Mouse (Mus musculus): Measurements from ENCODE around the gene Gnaz. TPM values are rescaled to one million over a fixed set of nuclear protein-coding genes. Genes with fewer than 3 reads are reported as not detected.

The Gnaz gene
- total and polyA plus RNA-seq, 3 experiments, result 0.02 to 0.11 TPM; not detected in 1

DNA sequence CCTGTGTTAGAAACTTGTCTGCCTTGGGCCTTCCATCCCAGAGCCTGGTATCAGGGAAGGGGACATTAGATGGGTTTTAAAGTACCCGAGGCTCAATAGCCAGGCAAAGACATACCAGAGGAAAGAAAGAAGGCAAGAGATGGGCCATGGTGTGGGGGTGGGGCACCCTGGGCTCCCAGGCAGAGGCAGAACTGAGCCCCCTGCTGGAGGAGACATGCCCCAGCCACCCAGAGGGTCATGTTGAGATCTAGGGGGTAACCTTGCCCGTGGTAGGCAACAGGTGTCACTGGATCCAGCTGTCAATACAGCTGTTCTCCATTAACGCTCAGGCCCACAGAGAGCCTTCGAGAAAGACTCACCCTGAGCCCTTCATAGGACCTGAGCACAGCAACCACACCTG lies 22.8 kb downstream of the Gnaz start:
- no peak for ATAC-seq (ENCODE audit: extremely low read depth, insufficient number of reproducible peaks, low FRiP score, poor library complexity, severe bottlenecking)
- TF ChIP-seq GATA1 (IDR thresholded peaks at IDR 0.05; ENCODE audit: borderline replicate concordance, low read length) (no peak), GATA2 (IDR thresholded peaks at IDR 0.05; ENCODE audit: borderline replicate concordance, low read depth, low read length) (no peak), POLR2AphosphoS5 (IDR thresholded peaks at IDR 0.05; ENCODE audit: insufficient replicate concordance, low read depth, low read length) (no peak)
- H3K27me3 ChIP-seq (ENCODE audit: insufficient read depth, low read length), result no peaks in the 10 kb centered on the region
- H3K36me3 ChIP-seq (replicated peaks), result no peaks in the 10 kb centered on the region
- H3K4me3 ChIP-seq (ENCODE audit: low read depth, low read length), result no peak overlapping the region
- peaks cover 96% of the 10 kb centered on the region for H3K9me3 ChIP-seq (replicated peaks)
- no peak for DNase-seq (ENCODE audit: low spot score)
- H3K4me1 ChIP-seq (ENCODE audit: insufficient read depth, low read depth, low read length), result no peaks in the 10 kb centered on the region

DNA sequence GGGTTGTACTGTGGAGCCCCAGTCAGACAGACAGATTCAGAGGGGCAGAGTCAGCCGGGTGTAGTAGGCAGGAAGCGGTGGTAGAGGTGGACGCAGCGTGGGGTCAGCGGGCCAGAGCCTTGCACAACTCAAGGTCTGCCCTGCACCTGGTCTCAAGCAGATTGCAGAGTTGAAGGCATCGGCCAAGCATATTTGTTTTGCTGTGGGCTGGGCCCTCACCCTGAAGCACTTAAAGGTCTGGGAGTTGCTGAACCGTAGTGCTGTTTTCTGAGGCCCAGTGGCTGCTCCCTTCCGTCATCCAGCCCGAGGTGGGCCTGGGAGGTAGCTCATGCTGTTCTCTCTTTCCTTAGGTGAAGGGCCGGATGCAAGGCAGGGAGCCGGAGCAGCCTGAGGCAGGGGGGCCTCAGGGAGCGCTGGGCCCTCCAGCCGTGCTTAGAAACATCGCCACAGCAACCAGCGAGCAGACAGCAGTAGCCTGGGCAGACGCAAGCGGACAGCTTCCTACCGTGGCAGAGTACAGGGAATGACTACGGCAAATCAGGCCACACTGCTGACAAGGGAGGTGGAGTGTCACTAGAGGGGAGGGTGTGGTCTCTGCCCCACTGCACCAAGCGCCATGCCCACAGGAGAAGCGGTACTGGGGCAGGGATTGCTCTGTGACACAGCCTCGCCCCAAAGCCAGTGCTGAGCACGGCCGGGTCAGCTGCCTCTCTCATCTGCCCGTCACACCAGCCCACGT lies 23.8 kb downstream of the Gnaz start:
- no peaks in the 10 kb centered on the region for H3K36me3 ChIP-seq (replicated peaks)
- peaks cover 98% of the 10 kb centered on the region for H3K9me3 ChIP-seq (replicated peaks)
- no peak for ATAC-seq (ENCODE audit: extremely low read depth, insufficient number of reproducible peaks, low FRiP score, poor library complexity, severe bottlenecking)
- no peak for TF ChIP-seq POLR2AphosphoS5 (IDR thresholded peaks at IDR 0.05; ENCODE audit: insufficient replicate concordance, low read depth, low read length)
- peak overlapping the region; percentile 13; the same call in 1 of the 2 replicates for H3K4me3 ChIP-seq (ENCODE audit: low read depth, low read length)
- no peaks in the 10 kb centered on the region for H3K4me1 ChIP-seq (ENCODE audit: insufficient read depth, low read depth, low read length)
- DNase-seq (ENCODE audit: low spot score), result no peak
- H3K27me3 ChIP-seq (ENCODE audit: insufficient read depth, low read length), result no peaks in the 10 kb centered on the region

DNA sequence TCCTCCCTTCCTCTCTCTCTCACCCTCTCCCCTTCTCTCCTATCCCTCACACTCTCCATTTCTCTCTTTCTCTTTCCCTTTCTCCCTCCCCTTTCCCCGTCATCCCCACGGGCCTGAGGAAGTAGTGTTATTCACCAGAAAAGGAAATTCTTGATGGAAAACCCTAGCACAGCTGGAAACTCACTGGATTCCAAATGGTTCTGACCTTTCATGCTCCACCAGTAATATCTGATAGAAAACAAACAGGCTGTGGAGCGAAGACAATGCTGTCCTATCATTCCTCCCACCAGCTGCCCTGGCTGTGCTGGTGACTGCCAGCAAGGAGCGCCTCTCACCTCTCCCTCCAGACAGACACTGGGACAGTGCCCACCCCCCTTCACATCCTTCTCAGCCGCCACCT lies 27.9 kb downstream of the Gnaz start:
- no peak for DNase-seq (ENCODE audit: low spot score)
- Histone ChIP-seq H3K4me1 (ENCODE audit: insufficient read depth, low read depth, low read length) (no peaks in the 10 kb centered on the region), H3K36me3 (replicated peaks) (no peaks in the 10 kb centered on the region), H3K27me3 (ENCODE audit: insufficient read depth, low read length) (no peaks in the 10 kb centered on the region), H3K4me3 (ENCODE audit: low read depth, low read length) (no peak overlapping the region), H3K9me3 (replicated peaks) (peaks cover 99% of the 10 kb centered on the region)
- ATAC-seq (ENCODE audit: extremely low read depth, insufficient number of reproducible peaks, low FRiP score, poor library complexity, severe bottlenecking), result no peak
- TF ChIP-seq POLR2AphosphoS5 (IDR thresholded peaks at IDR 0.05; ENCODE audit: insufficient replicate concordance, low read depth, low read length), result no peak
- TF ChIP-seq GATA1 (IDR thresholded peaks at IDR 0.05; ENCODE audit: borderline replicate concordance, low read length), result no peak
- TF ChIP-seq TAL1 (conservative IDR thresholded peaks at IDR 0.05; ENCODE audit: low read depth, low read length), result no peak
- TF ChIP-seq CTCF (IDR thresholded peaks at IDR 0.05; ENCODE audit: low read depth, low read length), result no peak
- TF ChIP-seq GATA2 (IDR thresholded peaks at IDR 0.05; ENCODE audit: borderline replicate concordance, low read depth, low read length), result no peak

DNA sequence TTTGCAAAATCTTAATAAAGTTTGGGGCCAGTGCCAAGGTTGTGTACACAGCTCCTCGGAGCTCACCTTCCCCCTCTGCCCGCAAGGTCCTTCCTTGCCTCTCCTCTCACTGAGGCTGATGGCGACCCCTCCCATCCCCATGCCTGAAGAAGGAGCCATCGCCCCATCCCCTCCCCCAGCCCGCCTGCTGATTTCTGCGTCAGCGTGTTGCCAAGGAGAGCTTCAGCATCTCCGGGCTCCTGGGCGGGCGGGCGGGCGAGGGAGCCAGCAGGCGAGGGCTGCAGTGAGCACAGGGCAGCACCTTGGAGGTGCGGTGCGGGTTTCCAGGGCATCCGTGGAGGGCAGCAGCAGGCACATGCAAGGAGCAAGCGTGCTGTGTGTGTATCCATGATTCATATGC lies 28.4 kb downstream of the Gnaz start:
- ATAC-seq (ENCODE audit: extremely low read depth, insufficient number of reproducible peaks, low FRiP score, poor library complexity, severe bottlenecking) (no peak), DNase-seq (ENCODE audit: low spot score) (no peak)
- TF ChIP-seq TAL1 (conservative IDR thresholded peaks at IDR 0.05; ENCODE audit: low read depth, low read length), result no peak
- TF ChIP-seq GATA1 (IDR thresholded peaks at IDR 0.05; ENCODE audit: borderline replicate concordance, low read length), result no peak
- no peak for TF ChIP-seq CTCF (IDR thresholded peaks at IDR 0.05; ENCODE audit: low read depth, low read length)
- no peak for TF ChIP-seq GATA2 (IDR thresholded peaks at IDR 0.05; ENCODE audit: borderline replicate concordance, low read depth, low read length)
- no peak for TF ChIP-seq POLR2AphosphoS5 (IDR thresholded peaks at IDR 0.05; ENCODE audit: insufficient replicate concordance, low read depth, low read length)
- Histone ChIP-seq H3K4me3 (ENCODE audit: low read depth, low read length) (no peak overlapping the region; the same call in 1 of the 2 replicates), H3K4me1 (ENCODE audit: insufficient read depth, low read depth, low read length) (no peaks in the 10 kb centered on the region), H3K9me3 (replicated peaks) (peaks cover 99% of the 10 kb centered on the region), H3K27me3 (ENCODE audit: insufficient read depth, low read length) (no peaks in the 10 kb centered on the region), H3K36me3 (replicated peaks) (no peaks in the 10 kb centered on the region)

DNA sequence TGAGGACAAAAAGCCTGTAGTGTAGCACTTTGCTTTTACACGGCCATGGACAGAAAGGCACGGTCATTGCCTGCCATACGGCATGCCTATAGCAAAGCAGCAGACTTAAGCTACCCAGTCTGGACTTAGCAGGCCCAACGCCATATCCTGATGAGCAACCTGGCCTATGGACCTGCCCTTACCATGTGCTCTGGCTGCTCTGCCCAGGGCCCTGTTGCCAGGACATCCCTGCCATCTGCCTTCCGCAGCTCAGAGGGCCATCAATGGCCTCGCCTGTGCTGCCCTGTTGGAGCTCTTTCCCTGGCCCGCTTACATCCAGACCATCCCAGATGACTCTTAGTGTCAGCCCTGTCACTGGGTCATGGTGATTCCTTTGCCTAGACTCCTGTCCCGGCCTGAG lies 34.4 kb downstream of the Gnaz start:
- H3K27me3 ChIP-seq (ENCODE audit: insufficient read depth, low read length), result no peaks in the 10 kb centered on the region; the same call in 1 of the 2 replicates
- no peaks in the 10 kb centered on the region for H3K36me3 ChIP-seq (replicated peaks)
- H3K9me3 ChIP-seq (replicated peaks), result peaks cover 97% of the 10 kb centered on the region
- ATAC-seq (ENCODE audit: extremely low read depth, insufficient number of reproducible peaks, low FRiP score, poor library complexity, severe bottlenecking) (no peak), DNase-seq (ENCODE audit: low spot score) (no peak)
- no peak overlapping the region for H3K4me3 ChIP-seq (ENCODE audit: low read depth, low read length)
- no peak for TF ChIP-seq CTCF (IDR thresholded peaks at IDR 0.05; ENCODE audit: low read depth, low read length)
- no peak for TF ChIP-seq GATA1 (IDR thresholded peaks at IDR 0.05; ENCODE audit: borderline replicate concordance, low read length)
- no peak for TF ChIP-seq POLR2AphosphoS5 (IDR thresholded peaks at IDR 0.05; ENCODE audit: insufficient replicate concordance, low read depth, low read length)
- no peak for TF ChIP-seq TAL1 (conservative IDR thresholded peaks at IDR 0.05; ENCODE audit: low read depth, low read length)
- no peak for TF ChIP-seq GATA2 (IDR thresholded peaks at IDR 0.05; ENCODE audit: borderline replicate concordance, low read depth, low read length)
- no peaks in the 10 kb centered on the region for H3K4me1 ChIP-seq (ENCODE audit: insufficient read depth, low read depth, low read length)

DNA sequence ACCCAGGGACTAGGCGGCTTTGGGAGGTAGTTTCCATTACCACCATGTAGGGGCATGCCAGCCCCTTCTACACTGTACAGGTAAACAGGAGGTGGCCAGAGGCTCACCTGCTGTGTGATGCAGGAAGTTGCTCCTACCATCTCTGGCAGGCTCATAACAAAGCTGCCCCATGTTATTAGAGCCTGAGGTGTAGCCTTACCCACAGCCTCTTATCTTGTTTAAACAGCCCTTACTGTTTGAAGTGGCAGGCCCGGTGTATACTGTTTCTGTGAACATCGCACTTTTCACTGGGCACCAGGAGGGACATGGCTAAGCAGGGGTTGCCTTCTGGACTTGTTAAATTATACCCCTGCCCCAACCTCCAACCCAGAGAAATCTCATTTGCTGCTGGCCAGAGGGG lies 37.1 kb downstream of the Gnaz start:
- no peak for ATAC-seq (ENCODE audit: extremely low read depth, insufficient number of reproducible peaks, low FRiP score, poor library complexity, severe bottlenecking)
- Histone ChIP-seq H3K4me3 (ENCODE audit: low read depth, low read length) (no peak overlapping the region), H3K9me3 (replicated peaks) (peaks cover 93% of the 10 kb centered on the region), H3K4me1 (ENCODE audit: insufficient read depth, low read depth, low read length) (no peaks in the 10 kb centered on the region), H3K27me3 (ENCODE audit: insufficient read depth, low read length) (no peaks in the 10 kb centered on the region; the same call in 1 of the 2 replicates), H3K36me3 (replicated peaks) (no peaks in the 10 kb centered on the region)
- no peak for TF ChIP-seq TAL1 (conservative IDR thresholded peaks at IDR 0.05; ENCODE audit: low read depth, low read length)
- TF ChIP-seq GATA1 (IDR thresholded peaks at IDR 0.05; ENCODE audit: borderline replicate concordance, low read length), result no peak
- TF ChIP-seq POLR2AphosphoS5 (IDR thresholded peaks at IDR 0.05; ENCODE audit: insufficient replicate concordance, low read depth, low read length), result no peak
- TF ChIP-seq GATA2 (IDR thresholded peaks at IDR 0.05; ENCODE audit: borderline replicate concordance, low read depth, low read length), result no peak
- TF ChIP-seq CTCF (IDR thresholded peaks at IDR 0.05; ENCODE audit: low read depth, low read length), result no peak
- no peak for DNase-seq (ENCODE audit: low spot score)
